Mouse (Mus musculus): ENCODE measurements at regions not wholly inside any gene's neighbourhood (a gene's known extent, or its start where the extent isn't known, plus 50 kb on each side); places are given as distances from the start of the nearest gene placed in this dataset.

- Histone ChIP-seq H3K4me1 (ENCODE audit: control insufficient read depth, insufficient read depth, low read length) (0 out of 2 replicates have a peak, but pooled peaks cover 6% of the 10 kb centered on the region), H3K27ac (ENCODE audit: low read length) (no peak overlapping the region), H3K9ac (replicated peaks; ENCODE audit: low read depth, low read length) (no peak overlapping the region), H3K9me3 (ENCODE audit: control insufficient read depth, low read depth, low read length) (no peaks in the 10 kb centered on the region), H3K4me2 (replicated peaks; ENCODE audit: low read depth, low read length) (no peak overlapping the region), H3K4me3 (ENCODE audit: low read depth, low read length) (no peak overlapping the region), H3K36me3 (ENCODE audit: control insufficient read depth, insufficient read depth, low read length) (no peaks in the 10 kb centered on the region), H3K27me3 (ENCODE audit: control insufficient read depth, insufficient read depth, low read length) (no peaks in the 10 kb centered on the region)
- 63% methylated on average over 12 of the region's 12 CpGs for WGBS
- ATAC-seq (ENCODE audit: insufficient number of reproducible peaks, insufficient read depth, low FRiP score, low read depth) = no peak
These were observed 88.3 kb upstream of the Bmper start for GRCm38 (mm10) chr9:23134421-23135118.

GRCm38 (mm10) chr9:23136511-23136910 lies 86.4 kb upstream of the Bmper start:
- ATAC-seq (ENCODE audit: insufficient number of reproducible peaks, insufficient read depth, low FRiP score, low read depth) = no peak
- 0 out of 2 replicates have a peak, but pooled peaks cover 6% of the 10 kb centered on the region for H3K4me1 ChIP-seq (ENCODE audit: control insufficient read depth, insufficient read depth, low read length)
- no peaks in the 10 kb centered on the region for H3K27me3 ChIP-seq (ENCODE audit: control insufficient read depth, insufficient read depth, low read length)
- H3K36me3 ChIP-seq (ENCODE audit: control insufficient read depth, insufficient read depth, low read length) = no peaks in the 10 kb centered on the region
- H3K9ac ChIP-seq (replicated peaks; ENCODE audit: low read depth, low read length) = no peak overlapping the region
- H3K9me3 ChIP-seq (ENCODE audit: control insufficient read depth, low read depth, low read length) = no peaks in the 10 kb centered on the region
- H3K27ac ChIP-seq (ENCODE audit: low read length) = no peak overlapping the region
- WGBS = 80% methylated on average over 5 of the region's 5 CpGs
- H3K4me3 ChIP-seq (ENCODE audit: low read depth, low read length) = no peak overlapping the region
- no peak overlapping the region for H3K4me2 ChIP-seq (replicated peaks; ENCODE audit: low read depth, low read length)

- H3K4me2 ChIP-seq (replicated peaks; ENCODE audit: low read depth, low read length) = no peak overlapping the region
- H3K9ac ChIP-seq (replicated peaks; ENCODE audit: low read depth, low read length) = no peak overlapping the region
- no peak for ATAC-seq (ENCODE audit: insufficient number of reproducible peaks, insufficient read depth, low FRiP score, low read depth)
- H3K27ac ChIP-seq (ENCODE audit: low read length) = no peak overlapping the region
- H3K36me3 ChIP-seq (ENCODE audit: control insufficient read depth, insufficient read depth, low read length) = no peaks in the 10 kb centered on the region
- no peaks in the 10 kb centered on the region for H3K27me3 ChIP-seq (ENCODE audit: control insufficient read depth, insufficient read depth, low read length)
- 60% methylated on average over 5 of the region's 5 CpGs for WGBS
- H3K9me3 ChIP-seq (ENCODE audit: control insufficient read depth, low read depth, low read length) = no peaks in the 10 kb centered on the region
- 0 out of 2 replicates have a peak, but pooled peaks cover 6% of the 10 kb centered on the region for H3K4me1 ChIP-seq (ENCODE audit: control insufficient read depth, insufficient read depth, low read length)
- H3K4me3 ChIP-seq (ENCODE audit: low read depth, low read length) = no peak overlapping the region
These were observed 85.1 kb upstream of the Bmper start for GRCm38 (mm10) chr9:23137682-23138210.

- no peak overlapping the region for H3K27ac ChIP-seq (ENCODE audit: low read length)
- H3K9ac ChIP-seq (replicated peaks; ENCODE audit: low read depth, low read length) = no peak overlapping the region
- H3K36me3 ChIP-seq (ENCODE audit: control insufficient read depth, insufficient read depth, low read length) = no peaks in the 10 kb centered on the region
- H3K4me1 ChIP-seq (ENCODE audit: control insufficient read depth, insufficient read depth, low read length) = 0 out of 2 replicates have a peak, but pooled peaks cover 3% of the 10 kb centered on the region
- H3K9me3 ChIP-seq (ENCODE audit: control insufficient read depth, low read depth, low read length) = no peaks in the 10 kb centered on the region
- H3K4me3 ChIP-seq (ENCODE audit: low read depth, low read length) = no peak overlapping the region
- no peak for ATAC-seq (ENCODE audit: insufficient number of reproducible peaks, insufficient read depth, low FRiP score, low read depth)
- no peak overlapping the region for H3K4me2 ChIP-seq (replicated peaks; ENCODE audit: low read depth, low read length)
- WGBS = 64% methylated on average over 4 of the region's 4 CpGs
- no peaks in the 10 kb centered on the region for H3K27me3 ChIP-seq (ENCODE audit: control insufficient read depth, insufficient read depth, low read length)
These were observed 83.2 kb upstream of the Bmper start for GRCm38 (mm10) chr9:23139580-23140162.

- ATAC-seq (ENCODE audit: insufficient number of reproducible peaks, insufficient read depth, low FRiP score, low read depth) = no peak
- no peak overlapping the region for H3K9ac ChIP-seq (replicated peaks; ENCODE audit: low read depth, low read length)
- no peaks in the 10 kb centered on the region for H3K27me3 ChIP-seq (ENCODE audit: control insufficient read depth, insufficient read depth, low read length)
- H3K4me3 ChIP-seq (ENCODE audit: low read depth, low read length) = no peak overlapping the region
- no peak overlapping the region for H3K4me2 ChIP-seq (replicated peaks; ENCODE audit: low read depth, low read length)
- no peaks in the 10 kb centered on the region for H3K4me1 ChIP-seq (ENCODE audit: control insufficient read depth, insufficient read depth, low read length)
- H3K27ac ChIP-seq (ENCODE audit: low read length) = no peak overlapping the region
- no peaks in the 10 kb centered on the region for H3K36me3 ChIP-seq (ENCODE audit: control insufficient read depth, insufficient read depth, low read length)
- no peaks in the 10 kb centered on the region for H3K9me3 ChIP-seq (ENCODE audit: control insufficient read depth, low read depth, low read length)
- 62% methylated on average over 7 of the region's 7 CpGs for WGBS
These were observed 78.6 kb upstream of the Bmper start for GRCm38 (mm10) chr9:23144281-23144680.

DNA sequence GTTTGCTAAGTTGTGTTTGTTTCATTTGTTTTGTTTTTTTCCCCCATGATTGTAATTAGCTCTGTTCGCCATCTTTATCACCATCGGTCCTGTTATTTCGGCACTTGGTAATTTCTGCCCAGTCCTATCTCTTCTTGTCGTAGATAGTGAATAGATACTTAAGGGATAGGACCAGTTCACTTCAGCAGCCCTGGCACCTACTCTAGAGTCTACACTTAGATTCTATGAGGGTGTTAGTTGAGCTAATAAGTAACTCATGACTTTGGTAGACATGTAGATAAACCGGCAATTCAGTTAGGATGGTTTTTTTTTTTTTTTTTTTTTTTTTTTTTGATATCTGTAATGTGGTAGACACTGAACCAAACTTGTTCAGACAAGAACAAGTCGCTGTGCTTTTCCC lies 72.5 kb upstream of the Bmper start:
- WGBS = 89% methylated on average over 6 of the region's 6 CpGs
- Histone ChIP-seq H3K4me3 (ENCODE audit: low read depth, low read length) (no peak overlapping the region), H3K27ac (ENCODE audit: low read length) (no peak overlapping the region), H3K27me3 (ENCODE audit: control insufficient read depth, insufficient read depth, low read length) (no peaks in the 10 kb centered on the region), H3K4me2 (replicated peaks; ENCODE audit: low read depth, low read length) (no peak overlapping the region), H3K9me3 (ENCODE audit: control insufficient read depth, low read depth, low read length) (no peaks in the 10 kb centered on the region), H3K4me1 (ENCODE audit: control insufficient read depth, insufficient read depth, low read length) (no peaks in the 10 kb centered on the region), H3K9ac (replicated peaks; ENCODE audit: low read depth, low read length) (no peak overlapping the region), H3K36me3 (ENCODE audit: control insufficient read depth, insufficient read depth, low read length) (no peaks in the 10 kb centered on the region)
- no peak for ATAC-seq (ENCODE audit: insufficient number of reproducible peaks, insufficient read depth, low FRiP score, low read depth)

- H3K4me3 ChIP-seq (ENCODE audit: low read depth, low read length) = no peak overlapping the region
- no peaks in the 10 kb centered on the region for H3K36me3 ChIP-seq (ENCODE audit: control insufficient read depth, insufficient read depth, low read length)
- no peaks in the 10 kb centered on the region for H3K27me3 ChIP-seq (ENCODE audit: control insufficient read depth, insufficient read depth, low read length)
- no peaks in the 10 kb centered on the region for H3K4me1 ChIP-seq (ENCODE audit: control insufficient read depth, insufficient read depth, low read length)
- no peak overlapping the region for H3K4me2 ChIP-seq (replicated peaks; ENCODE audit: low read depth, low read length)
- no peak overlapping the region for H3K27ac ChIP-seq (ENCODE audit: low read length)
- H3K9ac ChIP-seq (replicated peaks; ENCODE audit: low read depth, low read length) = no peak overlapping the region
- no peaks in the 10 kb centered on the region for H3K9me3 ChIP-seq (ENCODE audit: control insufficient read depth, low read depth, low read length)
- WGBS = 51% methylated on average over 3 of the region's 3 CpGs
- ATAC-seq (ENCODE audit: insufficient number of reproducible peaks, insufficient read depth, low FRiP score, low read depth) = no peak
These were observed 72.0 kb upstream of the Bmper start for GRCm38 (mm10) chr9:23150874-23151273.

DNA sequence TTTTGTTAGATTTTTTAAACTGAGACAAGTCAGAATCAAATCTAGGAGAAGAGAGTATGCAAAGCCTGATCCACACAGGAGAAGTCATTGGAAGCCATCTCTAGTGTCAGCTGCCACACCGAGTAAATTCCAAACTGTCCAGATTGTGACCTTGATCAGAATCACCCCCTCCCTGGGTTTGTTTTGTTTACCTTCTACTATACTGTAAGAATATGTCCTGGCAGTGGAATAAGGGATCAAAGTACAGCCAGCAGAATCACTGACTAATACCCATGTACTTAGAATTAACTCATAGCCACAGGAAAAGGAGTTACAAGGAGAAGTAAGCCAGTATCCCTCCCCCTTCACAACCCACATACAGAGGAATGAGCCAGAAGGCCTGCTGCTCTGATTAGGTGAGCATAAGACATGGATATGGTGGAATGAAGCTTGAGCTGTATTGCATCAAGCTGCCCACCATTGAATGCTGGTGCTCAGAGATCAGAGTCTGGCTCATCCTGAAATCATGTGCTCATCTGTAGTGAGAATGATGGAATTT lies 70.9 kb upstream of the Bmper start:
- no peaks in the 10 kb centered on the region for H3K36me3 ChIP-seq (ENCODE audit: control insufficient read depth, insufficient read depth, low read length)
- H3K27ac ChIP-seq (ENCODE audit: low read length) = no peak overlapping the region
- H3K4me2 ChIP-seq (replicated peaks; ENCODE audit: low read depth, low read length) = no peak overlapping the region
- WGBS = 60% methylated on average over 1 of the region's 1 CpGs
- H3K9ac ChIP-seq (replicated peaks; ENCODE audit: low read depth, low read length) = no peak overlapping the region
- H3K9me3 ChIP-seq (ENCODE audit: control insufficient read depth, low read depth, low read length) = no peaks in the 10 kb centered on the region
- H3K4me3 ChIP-seq (ENCODE audit: low read depth, low read length) = no peak overlapping the region
- H3K27me3 ChIP-seq (ENCODE audit: control insufficient read depth, insufficient read depth, low read length) = no peaks in the 10 kb centered on the region
- no peak for ATAC-seq (ENCODE audit: insufficient number of reproducible peaks, insufficient read depth, low FRiP score, low read depth)
- H3K4me1 ChIP-seq (ENCODE audit: control insufficient read depth, insufficient read depth, low read length) = no peaks in the 10 kb centered on the region
